Mouse (Mus musculus) macrophage (primary cell): Measurements from ENCODE around the gene Cideb. TPM values are rescaled to one million over a fixed set of nuclear protein-coding genes. Genes with fewer than 3 reads are reported as not detected.

ENCODE experiments used
- H3K27ac ChIP-seq: fragments of 350-480 bp; formaldehyde crosslinking; 2 replicates; pipeline ENCODE4 v1.9.0; 2021
- H3K36me3 ChIP-seq: fragments of 350-480 bp; formaldehyde crosslinking; 2 replicates; pipeline ENCODE4 v1.9.0; 2021; ENCODE audit errors: inconsistent target
- H3K4me3 ChIP-seq: fragments of 350-480 bp; formaldehyde crosslinking; 2 replicates; pipeline ENCODE4 v1.9.0; 2021; ENCODE audit errors: inconsistent target
- H3K79me2 ChIP-seq: fragments of 350-480 bp; formaldehyde crosslinking; 2 replicates; pipeline ENCODE4 v1.9.0; 2021; ENCODE audit errors: inconsistent target
- WGBS: methylation state at CpG from one replicate; pipeline ENCODE4 v1.1.7; 2026; ENCODE audit warnings: inconsistent platforms; ENCODE audit not compliant: missing documents; 5-methylcytosine and 5-hydroxymethylcytosine counted together
- polyA plus RNA-seq: library from polyadenylated mRNA; stranded (reverse); fragments of 250-400 nt; gene quantifications from 3 replicates; pipeline ENCODE4 v1.2.4, GENCODE M21; 2018; ENCODE audit warnings: inconsistent platforms
- total RNA-seq, 78 experiments: library from RNA; depleted of rRNA; stranded (reverse); fragments of 250-400 nt; gene quantifications; 1 replicate in 9 of 78; 2 replicates in 24 of 78; 3 replicates in 43 of 78; 4 replicates in 2 of 78; pipeline ENCODE4 v1.2.4; 2018; ENCODE audit warnings: inconsistent platforms in 56 of 78

Gene Cideb
- total RNA-seq (2018; cell fraction: chromatin; rRNA removed): under 1 TPM in 2 of 26 experiments, not detected in 24; 0.70 to 0.99 TPM
- under 1 TPM in 25 of 26 experiments, not detected in 1; 0.15 to 0.77 (median 0.41) TPM for total RNA-seq (2018; cell fraction: cytosol; rRNA removed)
- under 1 TPM in 3 of 26 experiments, not detected in 23; 0.45 to 0.98 (median 0.54) TPM for total RNA-seq (2018; cell fraction: nucleus; rRNA removed)
- polyA plus RNA-seq: 0.22 to 0.72 TPM (median 0.41 TPM) in 3 replicates

GRCm38 (mm10) chr14:55758363-55758784 is at the start of gene Cideb:
TSS of gene Cideb (minus strand) at chr14:55758458.
- H3K79me2 ChIP-seq: no peaks in the 10 kb centered on the region
- 25% methylated on average over 8 of the region's 8 CpGs for WGBS
- H3K27ac ChIP-seq: no peak within 1 kb of the TSS
- H3K36me3 ChIP-seq: peaks cover 22% of the 10 kb centered on the region
- no peak within 1 kb of the TSS for H3K4me3 ChIP-seq

- Histone ChIP-seq H3K79me2 (no peaks in the 10 kb centered on the region), H3K36me3 (no peaks in the 10 kb centered on the region), H3K27ac (no peak overlapping the region), H3K4me3 (no peak overlapping the region)
- 55% methylated on average over 12 of the region's 15 CpGs for WGBS
These were observed 37.3 kb upstream of the Cideb start for GRCm38 (mm10) chr14:55795380-55796163.

GRCm38 (mm10) chr14:55793946-55794345 is 35.7 kb upstream of the Cideb start:
- Histone ChIP-seq H3K27ac (no peak overlapping the region), H3K36me3 (no peaks in the 10 kb centered on the region), H3K4me3 (no peak overlapping the region), H3K79me2 (no peaks in the 10 kb centered on the region)
- 60% methylated on average over 2 of the region's 2 CpGs for WGBS

GRCm38 (mm10) chr14:55793461-55793860 is 35.2 kb upstream of the Cideb start:
- H3K4me3 ChIP-seq: no peak overlapping the region
- no peak overlapping the region for H3K27ac ChIP-seq
- 88% methylated on average over 1 of the region's 2 CpGs for WGBS

GRCm38 (mm10) chr14:55788256-55789050 is 30.2 kb upstream of the Cideb start, which contains the start of gene Ripk3:
TSS of gene Ripk3 (minus strand) at chr14:55788865.
- Histone ChIP-seq H3K36me3 (no peaks in the 10 kb centered on the region), H3K27ac (peak within 1 kb of the TSS; percentile 31), H3K79me2 (no peaks in the 10 kb centered on the region), H3K4me3 (peak within 1 kb of the TSS; percentile 73)
- WGBS: 5% methylated on average over 40 of the region's 40 CpGs

More at GRCm38 (mm10) chr14:55793461-55793860, 35.2 kb upstream of the Cideb start:
- H3K79me2 ChIP-seq: no peaks in the 10 kb centered on the region
- no peaks in the 10 kb centered on the region for H3K36me3 ChIP-seq

GRCm38 (mm10) chr14:55787731-55788130 is 29.5 kb upstream of the Cideb start:
- no peaks in the 10 kb centered on the region for H3K79me2 ChIP-seq
- no peaks in the 10 kb centered on the region for H3K36me3 ChIP-seq
- 59% methylated on average over 11 of the region's 11 CpGs for WGBS
- H3K27ac ChIP-seq: no peak overlapping the region
- peak overlapping the region; percentile 73 for H3K4me3 ChIP-seq

- no peaks in the 10 kb centered on the region for H3K36me3 ChIP-seq
- H3K79me2 ChIP-seq: no peaks in the 10 kb centered on the region
- H3K27ac ChIP-seq: no peak overlapping the region
- 92% methylated on average over 6 of the region's 6 CpGs for WGBS
- H3K4me3 ChIP-seq: no peak overlapping the region
These were observed 26.9 kb upstream of the Cideb start for GRCm38 (mm10) chr14:55785195-55785594.

- WGBS: 61% methylated on average over 13 of the region's 13 CpGs
- no peak within 1 kb of the TSS for H3K27ac ChIP-seq
- no peak within 1 kb of the TSS for H3K4me3 ChIP-seq
- no peaks in the 10 kb centered on the region for H3K36me3 ChIP-seq
- no peaks in the 10 kb centered on the region for H3K79me2 ChIP-seq
These were observed 25.6 kb upstream of the Cideb start, which contains the start of gene Adcy4 for GRCm38 (mm10) chr14:55783958-55784235. TSS of gene Adcy4 (minus strand) at chr14:55784095.

GRCm38 (mm10) chr14:55783171-55783957 is 25.1 kb upstream of the Cideb start:
- Histone ChIP-seq H3K4me3 (no peak overlapping the region), H3K79me2 (no peaks in the 10 kb centered on the region), H3K27ac (no peak overlapping the region), H3K36me3 (no peaks in the 10 kb centered on the region)
- WGBS: 45% methylated on average over 30 of the region's 31 CpGs

- Histone ChIP-seq H3K27ac (no peak overlapping the region), H3K79me2 (no peaks in the 10 kb centered on the region), H3K36me3 (no peaks in the 10 kb centered on the region), H3K4me3 (no peak overlapping the region)
- WGBS: 73% methylated on average over 9 of the region's 9 CpGs
These were observed 24.2 kb upstream of the Cideb start for GRCm38 (mm10) chr14:55782361-55782960.

- Histone ChIP-seq H3K36me3 (no peaks in the 10 kb centered on the region), H3K27ac (no peak overlapping the region), H3K79me2 (no peaks in the 10 kb centered on the region), H3K4me3 (no peak overlapping the region)
- WGBS: 25% methylated on average over 14 of the region's 14 CpGs
These were observed 23.1 kb upstream of the Cideb start for GRCm38 (mm10) chr14:55781310-55781709.

- Histone ChIP-seq H3K27ac (no peak overlapping the region), H3K4me3 (no peak overlapping the region), H3K79me2 (no peaks in the 10 kb centered on the region), H3K36me3 (no peaks in the 10 kb centered on the region)
- 75% methylated on average over 11 of the region's 11 CpGs for WGBS
These were observed 22.5 kb upstream of the Cideb start for GRCm38 (mm10) chr14:55780736-55781135.

- 84% methylated on average over 13 of the region's 16 CpGs for WGBS
- Histone ChIP-seq H3K79me2 (no peaks in the 10 kb centered on the region), H3K36me3 (no peaks in the 10 kb centered on the region), H3K27ac (no peak overlapping the region), H3K4me3 (no peak overlapping the region)
These were observed 21.4 kb upstream of the Cideb start for GRCm38 (mm10) chr14:55779656-55780055.

GRCm38 (mm10) chr14:55778686-55779085 is 20.4 kb upstream of the Cideb start:
- H3K4me3 ChIP-seq: no peak overlapping the region
- no peaks in the 10 kb centered on the region for H3K36me3 ChIP-seq
- H3K79me2 ChIP-seq: no peaks in the 10 kb centered on the region
- H3K27ac ChIP-seq: no peak overlapping the region
- 97% methylated on average over 15 of the region's 15 CpGs for WGBS
